In the genomic region with DNA sequence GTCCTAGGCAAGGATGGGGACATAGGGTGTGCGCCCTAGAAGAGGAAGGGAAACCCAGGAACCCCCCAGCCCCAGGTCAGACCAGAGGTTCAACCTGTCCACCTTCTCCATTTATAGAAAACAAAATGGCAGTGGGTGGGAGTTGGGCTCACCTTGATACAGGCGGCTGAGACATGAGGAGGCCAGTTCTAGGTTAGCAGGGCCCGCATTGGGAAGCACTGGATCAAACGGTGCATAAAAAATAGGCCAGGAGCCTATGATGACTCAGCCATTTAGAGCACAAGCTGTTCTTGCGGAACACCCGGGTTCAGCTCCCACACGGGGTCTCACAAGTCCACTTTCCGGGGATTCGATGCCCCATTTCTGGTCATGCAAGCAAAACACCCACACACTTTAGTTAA, we compare ENCODE assay signal across 9 mouse cellular contexts. TPM values are rescaled to one million over a fixed set of nuclear protein-coding genes. Genes with fewer than 3 reads are reported as not detected.
DNase-seq lines count a peak whose midpoint lies in the region; TF ChIP-seq lines count a peak whose summit lies in the region.
"Had no signal": no experiment of that assay in that cellular context is flagged by ENCODE, and none has a peak within 500 bp of the region (broad histone marks: within the 10 kb centered on the region; RNA-seq: fewer than 3 reads in every experiment).

No protein-coding gene starts in this region.

- H3K27me3 ChIP-seq in limb, embryonic 10.5 days (ENCODE audit: low read depth, poor library complexity, severe bottlenecking) = no peaks in the 10 kb centered on the region

- peaks cover 20% of the 10 kb centered on the region for H3K4me1 ChIP-seq in bone marrow macrophage, adult 2 months (ENCODE audit: control insufficient read depth, insufficient read depth, low read length)
- peaks cover 27% of the 10 kb centered on the region for H3K4me1 ChIP-seq in limb, embryonic 10.5 days

- WGBS in limb, embryonic 10.5 days = 89% methylated on average over 9 of the region's 9 CpGs

- peak overlapping the region; percentile 64 for H3K27ac ChIP-seq in bone marrow macrophage, adult 2 months (ENCODE audit: insufficient read depth, low read depth, low read length)
- 0 out of 2 replicates have a peak overlapping the region, but pooled peaks have one; percentile 89 for H3K27ac ChIP-seq in limb, embryonic 10.5 days

- no peak for TF ChIP-seq CTCF in bone marrow macrophage, adult 2 months (IDR thresholded peaks at IDR 0.05; ENCODE audit: low read depth, low read length)

- H3K9me3 ChIP-seq in limb, embryonic 10.5 days (replicated peaks) = no peaks in the 10 kb centered on the region

- H3K4me3 ChIP-seq in bone marrow macrophage, adult 2 months (ENCODE audit: insufficient read depth, low read length) = peak overlapping the region; percentile 79
- peak overlapping the region; percentile 80; the same call in 1 of the 2 replicates for H3K4me3 ChIP-seq in limb, embryonic 10.5 days

- peaks cover 60% of the 10 kb centered on the region for H3K36me3 ChIP-seq in limb, embryonic 10.5 days

- no peak for TF ChIP-seq POLR2A in bone marrow macrophage, adult 2 months (IDR thresholded peaks at IDR 0.05; ENCODE audit: borderline replicate concordance, low read depth, low read length)

- peak; percentile 91 for DNase-seq in heart, adult 11 months
- no peak for DNase-seq in heart, postnatal 10 days
- DNase-seq in 416B (ENCODE audit: low read depth) = peak; percentile 77
- peak; percentile 31 for DNase-seq in limb, embryonic 10.5 days (ENCODE audit: low spot score)
- no peak for DNase-seq in thymus, postnatal 14 days
- DNase-seq in adrenal gland, postnatal 10 days = no peak
- DNase-seq in left cerebral cortex, adult 11 months (ENCODE audit: low spot score) = no peak
- DNase-seq: gastrocnemius, postnatal 36 days had no signal

- intact Hi-C loops in heart, postnatal 10 days (cut with DNase I) = loop anchor here (5.0 kb wide), 3 partner anchors 33 to 178 kb away; a partner anchor contains a TSS

RNA-seq across cellular contexts. Expression of a gene that starts 0.9 kb away (rescaled TPM):
- 1 to 10 TPM; 2.8 to 3.4 TPM for total RNA-seq in heart, postnatal 10 days (2021)
- 9.8 and 14.0 TPM in 2 replicates for polyA plus RNA-seq in bone marrow macrophage, adult 2 months (2012; ENCODE audit: insufficient read depth, insufficient read length, missing spikeins)
- polyA plus RNA-seq in limb, embryonic 10.5 days (2016; fragmentation: Nextera tagmentation; extraction: Ambion mirVana) = 34.2 and 38.4 TPM in 2 replicates
- total RNA-seq in adrenal gland, postnatal 10 days (2021) = 10 to 100 TPM in 1 of 2 experiments, 1 to 10 TPM in 1; 4.9 to 10.1 TPM

RNA-seq across cellular contexts. Expression of a gene that starts 8.3 kb away (rescaled TPM):
- 10 to 100 TPM; 65.1 to 65.7 TPM for total RNA-seq in heart, postnatal 10 days (2021)
- polyA plus RNA-seq in bone marrow macrophage, adult 2 months (2012; ENCODE audit: insufficient read depth, insufficient read length, missing spikeins) = 75.8 and 89.1 TPM in 2 replicates
- polyA plus RNA-seq in limb, embryonic 10.5 days (2016; fragmentation: Nextera tagmentation; extraction: Ambion mirVana) = 123 and 131 TPM in 2 replicates
- 10 to 100 TPM; 85.4 to 97.4 TPM for total RNA-seq in adrenal gland, postnatal 10 days (2021)

RNA-seq across cellular contexts. Expression of a gene that starts 9.3 kb away (rescaled TPM):
- 10 to 100 TPM; 38.0 to 42.7 TPM for total RNA-seq in heart, postnatal 10 days (2021)
- polyA plus RNA-seq in bone marrow macrophage, adult 2 months (2012; ENCODE audit: insufficient read depth, insufficient read length, missing spikeins) = 0.21 TPM in 1 of 2 replicates, not detected in the other
- polyA plus RNA-seq in limb, embryonic 10.5 days (2016; fragmentation: Nextera tagmentation; extraction: Ambion mirVana) = 6.6 and 6.9 TPM in 2 replicates
- total RNA-seq in adrenal gland, postnatal 10 days (2021) = 10 to 100 TPM; 28.6 to 43.1 TPM

RNA-seq across cellular contexts. Expression of a gene that starts 23.2 kb away (rescaled TPM):
- total RNA-seq in heart, postnatal 10 days (2021) = 10 to 100 TPM; 57.8 to 60.1 TPM
- 20.2 and 23.9 TPM in 2 replicates for polyA plus RNA-seq in bone marrow macrophage, adult 2 months (2012; ENCODE audit: insufficient read depth, insufficient read length, missing spikeins)
- 77.4 and 87.2 TPM in 2 replicates for polyA plus RNA-seq in limb, embryonic 10.5 days (2016; fragmentation: Nextera tagmentation; extraction: Ambion mirVana)
- 10 to 100 TPM; 70.5 to 80.8 TPM for total RNA-seq in adrenal gland, postnatal 10 days (2021)

RNA-seq across cellular contexts. Expression of a gene that starts 33.9 kb away (rescaled TPM):
- total RNA-seq in heart, postnatal 10 days (2021) = 10 to 100 TPM; 10.8 to 11.3 TPM
- polyA plus RNA-seq in bone marrow macrophage, adult 2 months (2012; ENCODE audit: insufficient read depth, insufficient read length, missing spikeins) = 18.5 and 23.5 TPM in 2 replicates
- polyA plus RNA-seq in limb, embryonic 10.5 days (2016; fragmentation: Nextera tagmentation; extraction: Ambion mirVana) = 4.3 and 5.4 TPM in 2 replicates
- 10 to 100 TPM; 15.7 to 19.9 TPM for total RNA-seq in adrenal gland, postnatal 10 days (2021)

Comparison
In these comparisons a context has a peak if more than half of its experiments do, and no peak if none do; other contexts are left out.
1. DNase-seq: peak in heart, adult 11 months (single experiment), 416B (single experiment) and limb, embryonic 10.5 days (single experiment); none in heart, postnatal 10 days (0 of 2), thymus, postnatal 14 days (single experiment), adrenal gland, postnatal 10 days (single experiment) and left cerebral cortex, adult 11 months (single experiment).